Mouse (Mus musculus): ENCODE measurements around the gene Cyp1a1. TPM values are rescaled to one million over a fixed set of nuclear protein-coding genes. Genes with fewer than 3 reads are reported as not detected.

The Cyp1a1 gene
- total RNA-seq, 4 experiments from 2014 or later = 0.14 to 0.69 TPM; not detected in 2

GRCm38 (mm10) chr9:57656631-57657350, 30.9 kb upstream of the Cyp1a1 start:
- no peak for DNase-seq (ENCODE audit: low spot score)

DNA sequence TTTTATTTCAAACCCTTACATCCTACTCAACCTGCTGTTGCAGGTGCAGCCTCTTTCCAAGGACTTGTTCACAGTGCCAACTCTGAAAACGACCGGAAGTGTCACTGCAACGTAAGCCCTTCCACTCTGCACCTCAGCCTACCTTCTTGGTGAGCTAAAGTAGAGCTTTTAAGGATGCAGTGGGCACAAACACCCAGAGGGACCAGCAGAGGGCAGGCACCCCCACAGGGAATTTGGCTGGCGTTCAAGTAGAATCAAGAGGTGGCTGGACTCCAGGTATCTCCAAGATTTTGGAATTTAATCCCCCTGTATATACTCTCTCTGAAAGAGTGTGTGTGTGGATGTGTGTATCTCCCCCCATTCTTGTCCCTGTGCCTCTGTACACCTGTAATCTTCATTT, 29.9 kb upstream of the Cyp1a1 start:
- no peak for DNase-seq (ENCODE audit: low spot score)

DNA sequence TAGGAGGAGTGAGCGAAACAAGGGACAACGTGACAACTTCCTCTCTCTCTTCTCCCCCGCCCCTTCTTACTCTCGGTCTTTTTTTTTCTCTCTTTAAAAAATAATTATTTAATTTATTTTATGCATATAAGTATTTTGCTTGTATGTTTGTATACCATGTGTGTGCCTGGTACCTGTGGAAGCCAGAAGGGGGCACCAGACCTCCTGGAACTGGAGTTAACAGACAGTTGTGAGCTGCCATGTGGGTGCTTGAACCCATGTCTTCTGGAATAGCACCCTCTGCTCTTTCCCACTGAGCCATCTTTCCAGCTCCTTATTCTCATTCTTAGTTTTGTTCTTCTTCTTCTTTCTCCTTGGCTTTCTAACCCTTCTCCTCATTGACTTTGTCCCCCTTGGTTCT, 28.8 kb upstream of the Cyp1a1 start:
- no peak for DNase-seq (ENCODE audit: low spot score)

DNA sequence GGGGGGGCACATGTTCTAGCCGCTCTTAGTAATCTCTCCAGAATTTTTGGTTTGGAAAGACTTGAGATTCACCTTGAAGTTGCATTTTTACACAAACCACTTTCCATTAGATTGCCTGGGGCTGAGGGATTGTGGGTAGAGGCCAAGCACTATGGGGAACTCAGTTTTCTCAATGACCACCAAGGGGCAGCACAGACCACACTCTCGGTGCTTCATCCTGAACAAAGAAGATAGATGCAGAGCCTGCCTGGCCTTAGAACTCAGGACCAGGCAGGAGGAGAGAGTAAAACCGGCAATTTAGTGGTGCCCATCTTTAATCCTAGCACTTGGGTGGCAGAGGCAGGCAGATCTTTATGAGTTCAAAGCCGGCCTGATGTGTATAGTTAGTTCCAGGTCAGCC, 28.0 kb upstream of the Cyp1a1 start:
- peak; percentile 82 for DNase-seq (ENCODE audit: low spot score)

GRCm38 (mm10) chr9:57660501-57660900, 27.2 kb upstream of the Cyp1a1 start:
- no peak for DNase-seq (ENCODE audit: low spot score)

- DNase-seq (ENCODE audit: low spot score) = no peak
Observed at GRCm38 (mm10) chr9:57661552-57661951, 26.2 kb upstream of the Cyp1a1 start.

DNA sequence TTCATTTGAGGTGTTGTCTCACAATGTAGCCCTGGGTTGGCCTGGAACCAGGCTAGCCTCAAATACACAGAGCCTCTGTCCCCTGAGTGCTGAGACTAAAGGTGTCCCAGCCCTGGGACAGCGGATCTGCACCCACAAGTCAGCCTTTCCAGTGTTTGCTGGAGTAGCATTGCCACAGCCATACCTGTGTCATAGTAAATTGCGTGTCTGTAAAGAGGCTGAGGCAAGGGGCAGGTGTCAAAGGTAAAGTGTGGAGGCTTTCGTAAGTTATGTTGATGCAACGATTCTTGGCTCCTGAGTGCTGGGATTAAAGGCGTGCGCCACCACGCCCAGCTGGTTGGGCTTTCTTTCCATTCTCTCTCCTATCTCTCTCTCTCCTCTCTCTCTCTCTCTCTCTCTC, 23.1 kb upstream of the Cyp1a1 start:
- DNase-seq (ENCODE audit: low spot score) = no peak

- DNase-seq (ENCODE audit: low spot score) = no peak
Observed at GRCm38 (mm10) chr9:57666536-57666935, 21.2 kb upstream of the Cyp1a1 start.

DNA sequence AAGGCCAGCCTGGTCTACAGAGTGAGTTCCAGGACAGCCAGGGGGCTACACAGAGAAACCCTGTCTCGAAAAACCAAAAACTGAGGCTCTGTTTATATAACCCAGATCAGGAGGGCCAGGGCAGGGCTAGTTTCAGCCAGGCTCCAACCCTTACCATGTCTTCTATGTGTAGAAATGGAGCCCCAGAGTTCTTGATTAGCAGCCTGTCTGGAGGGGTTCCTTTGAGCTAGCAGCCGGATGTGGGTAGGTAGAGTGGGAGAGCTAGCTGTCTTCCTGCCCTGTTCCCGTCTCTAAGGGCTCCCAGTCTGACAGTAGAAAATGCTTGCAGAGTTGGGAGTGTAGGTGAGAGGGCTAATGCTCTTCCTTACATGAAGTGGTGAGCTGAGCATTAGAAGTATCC, 20.6 kb upstream of the Cyp1a1 start:
- DNase-seq (ENCODE audit: low spot score) = no peak

- no peak for DNase-seq (ENCODE audit: low spot score)
Observed at GRCm38 (mm10) chr9:57667817-57668216, 19.9 kb upstream of the Cyp1a1 start.

DNA sequence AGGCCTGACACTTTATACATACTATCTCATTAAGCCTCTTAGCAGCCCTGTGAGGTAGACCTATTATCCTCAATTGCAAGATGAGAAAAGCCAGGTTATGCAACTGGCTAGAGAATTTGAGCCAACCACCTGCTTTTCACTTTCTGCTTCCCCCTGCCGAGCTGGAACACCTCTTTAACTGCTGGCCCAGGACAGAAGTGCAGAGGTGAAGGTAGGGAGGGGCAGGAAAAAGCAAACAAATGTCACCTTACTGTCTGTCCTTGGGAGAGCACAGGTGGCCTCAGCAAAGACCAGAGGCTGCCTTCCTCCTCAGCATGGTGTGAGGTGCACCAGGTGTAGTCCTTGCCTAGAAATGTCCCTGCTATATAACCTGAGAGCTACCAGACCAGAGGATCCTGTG, 19.5 kb upstream of the Cyp1a1 start:
- no peak for DNase-seq (ENCODE audit: low spot score)

DNA sequence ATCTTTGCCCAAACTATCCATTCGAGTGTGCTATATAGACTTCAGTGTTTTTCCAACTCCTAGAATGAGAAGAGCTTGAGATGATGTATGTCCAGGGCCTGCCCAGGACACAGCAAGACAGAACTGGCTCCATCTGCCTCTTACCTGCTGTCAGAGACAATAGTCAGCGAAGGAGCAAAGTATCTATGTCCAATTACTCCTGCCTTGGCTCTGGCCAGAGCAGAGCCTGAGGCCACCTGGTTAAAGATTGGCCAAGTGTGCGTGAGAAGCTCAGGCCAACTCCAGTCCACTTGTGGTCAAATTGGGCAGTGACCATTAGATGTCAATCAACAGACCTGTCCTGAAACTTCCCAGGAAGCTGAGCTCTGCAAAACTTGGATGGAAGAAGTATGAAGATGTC, 18.2 kb upstream of the Cyp1a1 start:
- DNase-seq (ENCODE audit: low spot score) = no peak

- no peak for DNase-seq (ENCODE audit: low spot score)
Observed at GRCm38 (mm10) chr9:57671037-57671436, 16.7 kb upstream of the Cyp1a1 start.

- no peak for DNase-seq (ENCODE audit: low spot score)
Observed at GRCm38 (mm10) chr9:57671500-57671899, 16.2 kb upstream of the Cyp1a1 start.

GRCm38 (mm10) chr9:57681411-57681810, 6.3 kb upstream of the Cyp1a1 start:
- DNase-seq (ENCODE audit: low spot score) = no peak

DNA sequence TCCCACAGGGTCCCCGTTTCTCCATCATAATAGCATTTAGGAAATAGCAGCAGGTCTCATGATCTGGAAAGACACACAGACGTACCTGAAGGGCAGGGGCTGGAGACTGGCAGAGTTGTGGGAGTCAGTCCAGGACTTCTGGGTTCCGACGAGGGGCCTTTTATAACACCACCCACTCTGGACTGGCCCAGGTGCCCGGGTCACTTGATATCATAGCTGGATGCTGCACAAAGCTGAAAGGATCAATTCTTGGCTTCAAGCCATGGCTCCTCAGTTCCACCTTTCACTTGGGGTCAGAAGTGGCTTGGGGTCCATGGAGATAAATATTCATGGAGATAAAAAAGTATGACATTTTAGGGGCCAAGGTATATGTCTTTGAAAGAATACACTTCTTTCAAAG, 4.2 kb upstream of the Cyp1a1 start, which contains the start of gene Cyp1a2:
Gene Cyp1a2, minus strand, starts transcription at position 184 of the 400 bp plus-strand sequence.
- DNase-seq (ENCODE audit: low spot score) = no peak

- DNase-seq (ENCODE audit: low spot score) = no peak
Observed at GRCm38 (mm10) chr9:57686011-57686410, 1.7 kb upstream of the Cyp1a1 start.

GRCm38 (mm10) chr9:57688158-57688557, 430 bp downstream of the Cyp1a1 start:
- DNase-seq (ENCODE audit: low spot score) = no peak

- DNase-seq (ENCODE audit: low spot score) = no peak
Observed at GRCm38 (mm10) chr9:57688606-57689005, 878 bp downstream of the Cyp1a1 start.

- DNase-seq (ENCODE audit: low spot score) = peak; percentile 19
Observed at GRCm38 (mm10) chr9:57694108-57694507, 6.4 kb downstream of the Cyp1a1 start.

DNA sequence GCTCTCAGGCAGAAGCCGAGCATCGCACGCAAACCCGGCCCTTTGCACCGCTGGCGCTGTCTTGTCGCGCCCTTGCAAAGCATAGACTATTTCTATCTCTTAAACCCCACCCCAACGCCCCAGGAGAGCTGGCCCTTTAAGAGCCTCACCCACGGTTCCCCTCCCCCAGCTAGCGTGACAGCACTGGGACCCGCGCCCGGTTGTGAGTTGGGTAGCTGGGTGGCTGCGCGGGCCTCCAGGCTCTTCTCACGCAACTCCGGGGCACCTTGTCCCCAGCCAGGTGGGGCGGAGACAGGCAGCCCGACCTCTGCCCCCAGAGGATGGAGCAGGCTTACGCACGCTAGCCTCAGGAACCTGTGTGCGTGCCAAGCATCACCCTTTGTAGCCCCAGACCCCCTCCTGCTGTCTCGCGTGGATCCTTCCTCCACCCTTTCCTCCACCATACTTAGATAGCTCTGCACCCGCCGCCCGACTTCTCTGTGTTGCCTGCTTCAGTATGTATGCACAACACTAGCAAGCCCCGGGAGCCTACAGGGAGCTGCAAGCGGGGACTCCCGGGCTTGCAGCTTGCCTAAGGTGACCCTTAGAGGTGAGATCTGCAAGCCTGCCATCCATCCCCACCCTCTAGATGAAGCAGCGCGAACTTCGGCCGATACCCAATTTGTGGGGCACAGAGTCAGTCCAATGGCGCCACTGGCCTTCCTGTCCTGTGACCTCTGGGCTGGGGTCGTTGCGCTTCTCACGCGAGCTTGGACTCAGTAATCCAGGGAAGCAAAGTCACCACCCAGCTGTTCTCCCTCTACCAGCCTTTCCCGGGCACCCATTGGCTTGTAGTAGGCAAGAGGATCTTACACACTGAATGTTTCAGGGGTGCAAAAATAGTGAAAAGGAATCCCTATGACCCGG, 8.9 kb downstream of the Cyp1a1 start:
- DNase-seq (ENCODE audit: low spot score) = peak; percentile 18

- no peak for DNase-seq (ENCODE audit: low spot score)
Observed at GRCm38 (mm10) chr9:57697380-57697779, 9.7 kb downstream of the Cyp1a1 start.

Measured in heart, adult 8-10 months (tissue).